Comparison of ENCODE assay signal across 31 mouse cellular contexts in the genomic region with DNA sequence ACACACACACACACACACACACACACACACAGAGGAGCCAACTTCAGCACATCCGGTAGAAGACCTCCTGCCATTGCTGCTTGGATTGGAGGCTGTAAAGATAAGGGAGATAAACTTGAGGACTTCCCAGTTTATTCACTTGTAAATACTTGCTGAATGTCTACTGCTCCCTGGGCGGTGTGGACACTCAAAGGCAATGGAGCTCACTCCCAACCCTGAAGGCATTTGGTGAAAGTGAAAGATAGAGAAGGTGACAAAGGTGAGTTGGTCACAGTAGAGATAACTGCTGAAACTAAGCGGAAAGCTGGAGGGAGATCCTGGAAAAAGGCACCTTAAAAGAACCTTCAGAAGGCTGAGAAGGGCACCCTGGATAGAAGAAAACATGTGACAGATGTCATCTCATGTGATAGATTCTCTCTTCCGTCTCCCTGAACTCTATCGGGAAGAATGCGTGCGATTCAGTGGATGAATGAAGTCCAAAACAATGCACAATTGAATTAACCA. TPM values are rescaled to one million over a fixed set of nuclear protein-coding genes. Genes with fewer than 3 reads are reported as not detected.
A peak's percentile ranks its signal among the peaks of the same experiment; 100 is the strongest.
DNase-seq lines count a peak whose midpoint lies in the region; ATAC-seq and TF ChIP-seq lines count a peak whose summit lies in the region.
"Had no signal": no experiment of that assay in that cellular context is flagged by ENCODE, and none has a peak within 500 bp of the region (broad histone marks: within the 10 kb centered on the region; RNA-seq: fewer than 3 reads in every experiment).

No protein-coding gene starts in this region.

- no peak overlapping the region for H3K4me3 ChIP-seq in intestine, embryonic 15.5 days (replicated peaks)
- no peak overlapping the region for H3K4me3 ChIP-seq in intestine, embryonic 16.5 days (ENCODE audit: low read length)
- H3K4me3 ChIP-seq in ES-E14 (ENCODE audit: insufficient read depth in 1 of 2, low read depth in 1 of 2, low read length in 2 of 2, poor library complexity in 1 of 2, severe bottlenecking in 1 of 2), result no peak overlapping the region
- H3K4me3 ChIP-seq: embryonic facial prominence, embryonic 13.5 days; embryonic facial prominence, embryonic 15.5 days; erythroblast, embryonic 14.5 days; forebrain, embryonic 10.5 days; forebrain, embryonic 12.5 days; forebrain, embryonic 15.5 days had no signal

- in situ Hi-C loops in ES-E14 (cut with MboI; ENCODE audit: low sequenced_read_pairs in 2 of 2, unreplicated experiment in 2 of 2), result no loop called here

- H3K4me2 ChIP-seq in intestine, embryonic 15.5 days (replicated peaks), result no peak overlapping the region
- H3K4me2 ChIP-seq in intestine, embryonic 16.5 days (ENCODE audit: low read depth, low read length), result no peak overlapping the region
- H3K4me2 ChIP-seq: embryonic facial prominence, embryonic 13.5 days; embryonic facial prominence, embryonic 15.5 days; forebrain, embryonic 12.5 days; forebrain, embryonic 15.5 days had no signal

- WGBS in intestine, embryonic 15.5 days, result 61% methylated on average over 7 of the region's 7 CpGs
- WGBS in intestine, embryonic 16.5 days, result 57% methylated on average over 7 of the region's 7 CpGs

- H3K36me3 ChIP-seq in intestine, embryonic 15.5 days, result no peaks in the 10 kb centered on the region
- no peaks in the 10 kb centered on the region for H3K36me3 ChIP-seq in intestine, embryonic 16.5 days (ENCODE audit: control insufficient read depth, insufficient read depth, low read length)
- no peaks in the 10 kb centered on the region for H3K36me3 ChIP-seq in ES-E14 (ENCODE audit: control insufficient read depth, insufficient read depth, low read length, poor library complexity, severe bottlenecking)
- H3K36me3 ChIP-seq: embryonic facial prominence, embryonic 13.5 days; embryonic facial prominence, embryonic 15.5 days; forebrain, embryonic 10.5 days; forebrain, embryonic 12.5 days; forebrain, embryonic 15.5 days had no signal

- H3K9me3 ChIP-seq in intestine, embryonic 15.5 days, result no peaks in the 10 kb centered on the region
- H3K9me3 ChIP-seq in intestine, embryonic 16.5 days (ENCODE audit: control insufficient read depth, low read length), result peaks cover 4% of the 10 kb centered on the region; the same call in 1 of the 2 replicates
- H3K9me3 ChIP-seq in ES-E14 (ENCODE audit: control insufficient read depth, insufficient read depth, low read depth, low read length), result no peaks in the 10 kb centered on the region
- H3K9me3 ChIP-seq: embryonic facial prominence, embryonic 13.5 days; embryonic facial prominence, embryonic 15.5 days; forebrain, embryonic 10.5 days; forebrain, embryonic 12.5 days; forebrain, embryonic 15.5 days had no signal

- DNase-seq in ES-E14 (ENCODE audit: low read depth, low spot score) (no peak), ZHBTc4 (ENCODE audit: low read depth, low spot score) (peak; percentile 88)
- no peak for DNase-seq in frontal cortex, postnatal 36 days (ENCODE audit: low spot score in 2 of 2)
- DNase-seq in thymus, postnatal 25 days, result no peak
- no peak for DNase-seq in retina, embryonic 14.5 days (ENCODE audit: low spot score)
- DNase-seq: adrenal gland, adult 2 months; adrenal gland, postnatal 10 days; adrenal gland, postnatal 25 days; B cell, adult 2 months; cerebellum, adult 11 months; cerebellum, adult 18-20 months; cerebellum, adult 8-10 months; cerebellum, adult 9-11 months; cerebellum, postnatal 14 days; cerebellum, postnatal 36 days; embryo, embryonic 11 days; forebrain, postnatal 0 days had no signal

- H3K4me1 ChIP-seq in intestine, embryonic 15.5 days (replicated peaks), result no peaks in the 10 kb centered on the region
- H3K4me1 ChIP-seq in intestine, embryonic 16.5 days (ENCODE audit: control insufficient read depth, insufficient read depth, low read length), result no peaks in the 10 kb centered on the region
- H3K4me1 ChIP-seq in ES-E14 (ENCODE audit: control insufficient read depth in 2 of 2, insufficient read depth in 2 of 2, low read length in 2 of 2, poor library complexity in 1 of 2), result peaks cover 1 to 19% of the 10 kb centered on the region in 2 experiments; a peak in 3 of 4 replicates
- H3K4me1 ChIP-seq: embryonic facial prominence, embryonic 13.5 days; embryonic facial prominence, embryonic 15.5 days; forebrain, embryonic 12.5 days; forebrain, embryonic 15.5 days had no signal

- H3K27me3 ChIP-seq in intestine, embryonic 15.5 days (replicated peaks), result 0 out of 2 replicates have a peak, but pooled peaks cover 3% of the 10 kb centered on the region
- H3K27me3 ChIP-seq in intestine, embryonic 16.5 days (replicated peaks; ENCODE audit: control insufficient read depth, insufficient read depth, low read length), result 0 out of 2 replicates have a peak, but pooled peaks cover 8% of the 10 kb centered on the region
- H3K27me3 ChIP-seq: CH12.LX; embryonic facial prominence, embryonic 13.5 days; embryonic facial prominence, embryonic 15.5 days; forebrain, embryonic 15.5 days had no signal

- no peak overlapping the region for H3K27ac ChIP-seq in intestine, embryonic 15.5 days
- H3K27ac ChIP-seq in intestine, embryonic 16.5 days (ENCODE audit: low read length), result no peak overlapping the region
- H3K27ac ChIP-seq in ES-E14 (ENCODE audit: insufficient read depth, low read depth, low read length, poor library complexity, severe bottlenecking), result peak overlapping the region; percentile 11; the same call in 1 of the 2 replicates
- H3K27ac ChIP-seq: embryonic facial prominence, embryonic 13.5 days; embryonic facial prominence, embryonic 15.5 days; forebrain, embryonic 10.5 days; forebrain, embryonic 12.5 days; forebrain, embryonic 15.5 days had no signal

- ATAC-seq in intestine, embryonic 15.5 days, result peak; percentile 36; the same call in 1 of the 2 replicates
- no peak for ATAC-seq in intestine, embryonic 16.5 days
- ATAC-seq: CD4-positive, CD25-positive, alpha-beta regulatory T cell, adult 4 months; forebrain, embryonic 15.5 days; forebrain, postnatal 0 days had no signal

- H3K9ac ChIP-seq in intestine, embryonic 15.5 days, result no peak overlapping the region
- no peak overlapping the region for H3K9ac ChIP-seq in intestine, embryonic 16.5 days (ENCODE audit: low read depth, low read length)
- H3K9ac ChIP-seq in ES-E14 (ENCODE audit: insufficient read depth, low read depth, low read length, poor library complexity, severe bottlenecking), result no peak overlapping the region
- H3K9ac ChIP-seq: embryonic facial prominence, embryonic 13.5 days; embryonic facial prominence, embryonic 15.5 days; forebrain, embryonic 12.5 days; forebrain, embryonic 15.5 days; forebrain, postnatal 0 days had no signal

TF ChIP-seq in ES-E14, 5 proteins besides CTCF, POLR2A, EP300 and RAD21:
- TF ChIP-seq MAFK (IDR thresholded peaks at IDR 0.05; ENCODE audit: insufficient read depth, low read depth, low read length) (no peak), CHD2 (IDR thresholded peaks at IDR 0.05; ENCODE audit: low read depth, low read length) (no peak), ZC3H11A (IDR thresholded peaks at IDR 0.05; ENCODE audit: borderline replicate concordance, low read depth, low read length) (no peak), HCFC1 (IDR thresholded peaks at IDR 0.05; ENCODE audit: borderline replicate concordance, insufficient read depth, low read length) (no peak), ZNF384 (IDR thresholded peaks at IDR 0.05; ENCODE audit: low read depth, low read length) (no peak)

RNA-seq across cellular contexts. Expression of gene Bmp4, which starts 22.1 kb away (rescaled TPM):
- polyA plus RNA-seq in intestine, embryonic 15.5 days (2015; fragmentation: Nextera tagmentation; extraction: Ambion mirVana), result 65.6 and 74.4 TPM in 2 replicates
- 67.2 and 75.2 TPM in 2 replicates for polyA plus RNA-seq in intestine, embryonic 16.5 days (2015; fragmentation: Nextera tagmentation; extraction: Ambion mirVana)
- total RNA-seq in ES-E14 (2012; rRNA removed), result 36.5 and 73.9 TPM in 2 replicates
- total RNA-seq: CH12.LX; common myeloid progenitor, adult 5-6 weeks; MEL had no signal
- polyA plus RNA-seq: CD4-positive, CD25-positive, alpha-beta regulatory T cell, adult 4 months; erythroblast, embryonic 14.5 days had no signal

RNA-seq across cellular contexts. Expression of gene Gm15217, which starts 33.3 kb away (rescaled TPM):
- polyA plus RNA-seq in intestine, embryonic 15.5 days (2015; fragmentation: Nextera tagmentation; extraction: Ambion mirVana), result 0.23 and 0.24 TPM in 2 replicates
- 0.21 TPM in 1 of 2 replicates, not detected in the other for polyA plus RNA-seq in intestine, embryonic 16.5 days (2015; fragmentation: Nextera tagmentation; extraction: Ambion mirVana)
- total RNA-seq in ES-E14 (2012; rRNA removed), result not detected in 2 replicates
- total RNA-seq: adrenal gland, adult 2 months; adrenal gland, postnatal 10 days; adrenal gland, postnatal 25 days; CH12.LX; common myeloid progenitor, adult 5-6 weeks; forebrain, postnatal 0 days; MEL had no signal
- polyA plus RNA-seq: adrenal gland, adult 2 months; brain, embryonic 14.5 days; CD4-positive, CD25-positive, alpha-beta regulatory T cell, adult 4 months; embryonic facial prominence, embryonic 11.5 days; embryonic facial prominence, embryonic 15.5 days; erythroblast, embryonic 14.5 days; forebrain, embryonic 12.5 days; forebrain, embryonic 15.5 days; forebrain, postnatal 0 days had no signal
